Mouse (Mus musculus) olfactory bulb, adult 2 months (tissue): Measurements from ENCODE around the gene Cep57l1.

Experiments used
- CTCF ChIP-seq: fragments of 200-500 bp; IDR thresholded peaks from 2 replicates; pipeline ENCODE4 v1.5.1; 2012; ENCODE audit warnings: low read depth, mild to moderate bottlenecking, low read length, moderate library complexity; ENCODE audit not compliant: insufficient read depth
- POLR2A ChIP-seq: fragments of 200-500 bp; IDR thresholded peaks from 2 replicates; pipeline ENCODE4 v1.6.1; 2012; ENCODE audit warnings: mild to moderate bottlenecking, low read depth, low read length, moderate library complexity; ENCODE audit not compliant: insufficient read depth

DNA sequence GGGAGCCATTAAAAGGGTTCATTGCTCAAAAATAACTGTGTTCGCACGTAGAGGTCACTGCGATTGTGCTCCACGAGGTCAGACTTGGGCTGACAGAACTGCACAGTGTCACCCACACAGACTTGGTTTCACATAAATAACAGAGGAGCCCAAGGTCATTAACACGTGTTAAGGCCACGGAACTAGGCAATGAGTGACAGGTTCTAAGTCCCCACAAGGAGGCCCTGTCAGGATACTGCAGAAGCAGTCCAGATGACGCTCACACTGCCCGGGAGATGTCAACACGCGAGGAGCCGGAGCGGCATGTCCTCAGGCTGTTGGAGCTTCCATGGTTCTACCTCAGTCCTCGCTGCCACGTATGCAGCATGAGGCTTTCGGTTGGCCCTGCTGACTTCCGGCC lies 72.4 kb downstream of the Cep57l1 start:
- TF ChIP-seq CTCF (no peak), POLR2A (no peak)
